Mouse (Mus musculus) kidney, postnatal 10 days (tissue): ENCODE data around the gene Gm4881.

Source experiments
- DNase-seq: peaks from one replicate; pipeline ENCODE4 v3.0.0; 2021; ENCODE audit warnings: mixed read lengths

Gene Gm4881

GRCm38 (mm10) chr7:24892125-24892583, 52.1 kb downstream of the Gm4881 start:
- no peak for DNase-seq

GRCm38 (mm10) chr7:24891241-24892124, 52.8 kb downstream of the Gm4881 start:
- DNase-seq = no peak

GRCm38 (mm10) chr7:24890281-24891216, 53.7 kb downstream of the Gm4881 start:
- peak; percentile 80 for DNase-seq

- DNase-seq = peak; percentile 71
Measured at GRCm38 (mm10) chr7:24889431-24890220, 54.7 kb downstream of the Gm4881 start.

GRCm38 (mm10) chr7:24887096-24887495, 57.2 kb downstream of the Gm4881 start:
- no peak for DNase-seq

- DNase-seq = peak; percentile 56
Measured at GRCm38 (mm10) chr7:24886308-24886633, 58.0 kb downstream of the Gm4881 start.

GRCm38 (mm10) chr7:24885468-24886307, 58.6 kb downstream of the Gm4881 start:
- DNase-seq = no peak

GRCm38 (mm10) chr7:24884693-24885291, 59.5 kb downstream of the Gm4881 start:
- peak; percentile 67 for DNase-seq

- peak; percentile 99 for DNase-seq
Measured at GRCm38 (mm10) chr7:24883896-24884692, 60.2 kb downstream of the Gm4881 start, which contains the start of gene Rps19. TSS of gene Rps19 (plus strand) at chr7:24884371.

- DNase-seq = no peak
Measured at GRCm38 (mm10) chr7:24882416-24883199, 61.7 kb downstream of the Gm4881 start.

- no peak for DNase-seq
Measured at GRCm38 (mm10) chr7:24879620-24880019, 64.7 kb downstream of the Gm4881 start.

GRCm38 (mm10) chr7:24877588-24877987, 66.7 kb downstream of the Gm4881 start:
- DNase-seq = no peak
